Mouse (Mus musculus) myocyte (in vitro differentiated cells): ENCODE data around the gene Gm364. TPM values are rescaled to one million over a fixed set of nuclear protein-coding genes. Genes with fewer than 3 reads are reported as not detected.

Experiments used
- H3K27me3 ChIP-seq: one replicate; pipeline ENCODE4 v1.6.1; 2011; ENCODE audit not compliant: control insufficient read depth, insufficient read depth, insufficient read length
- H3K36me3 ChIP-seq: one replicate; pipeline ENCODE4 v1.6.1; 2011; ENCODE audit not compliant: control insufficient read depth, insufficient read depth
- H3K4me2 ChIP-seq: one replicate; pipeline ENCODE4 v1.6.1; 2011; ENCODE audit warnings: low read depth, control low read depth
- H3K4me3 ChIP-seq: one replicate; pipeline ENCODE4 v1.5.1; 2011; ENCODE audit warnings: mild to moderate bottlenecking, control low read depth, moderate library complexity
- H3K79me2 ChIP-seq: one replicate; pipeline ENCODE4 v1.6.1; 2011; ENCODE audit not compliant: control insufficient read depth, insufficient read depth
- H3ac ChIP-seq: one replicate; pipeline ENCODE4 v1.6.1; 2011; ENCODE audit not compliant: control insufficient read depth, insufficient read length
- CEBPB ChIP-seq: IDR thresholded peaks from 2 replicates; pipeline ENCODE4 v1.6.1; 2011; ENCODE audit warnings: mild to moderate bottlenecking, moderate library complexity; ENCODE audit not compliant: poor library complexity, insufficient read depth, severe bottlenecking
- E2F4 ChIP-seq: IDR thresholded peaks from one replicate; pipeline ENCODE4 v1.6.1; 2011; ENCODE audit warnings: mild to moderate bottlenecking, control low read depth, moderate library complexity; ENCODE audit not compliant: insufficient read depth
- MAX ChIP-seq: IDR thresholded peaks from one replicate; pipeline ENCODE4 v1.6.1; 2011; ENCODE audit warnings: low read depth, mild to moderate bottlenecking, control low read depth
- MYOD1 ChIP-seq, 3 experiments: IDR thresholded peaks; one replicate each; pipeline ENCODE4 v1.6.1; 2011; ENCODE audit warnings: control low read depth in 2 of 3, low read depth in 2 of 3, mild to moderate bottlenecking in 2 of 3, moderate library complexity in 1 of 3; ENCODE audit not compliant: insufficient read length in 2 of 3, control insufficient read depth in 1 of 3
- MYOG ChIP-seq, 3 experiments: IDR thresholded peaks; one replicate each; pipeline ENCODE4 v1.6.1; 2011; ENCODE audit warnings: control low read depth in 2 of 3, low read depth in 2 of 3, mild to moderate bottlenecking in 2 of 3; ENCODE audit not compliant: insufficient read length in 2 of 3, control insufficient read depth in 1 of 3, insufficient read depth in 1 of 3
- POLR2A ChIP-seq: IDR thresholded peaks from one replicate; pipeline ENCODE4 v1.6.1; 2011; ENCODE audit warnings: low read depth, mild to moderate bottlenecking, control low read depth, moderate library complexity; ENCODE audit not compliant: insufficient read length
- POLR2AphosphoS2 ChIP-seq: IDR thresholded peaks from one replicate; pipeline ENCODE4 v1.6.1; 2011; ENCODE audit warnings: low read depth, control low read depth; ENCODE audit not compliant: insufficient read length
- REST ChIP-seq: IDR thresholded peaks from one replicate; pipeline ENCODE4 v1.6.1; 2011; ENCODE audit warnings: mild to moderate bottlenecking, control low read depth, moderate library complexity; ENCODE audit not compliant: insufficient read depth, insufficient read length
- SRF ChIP-seq: IDR thresholded peaks from one replicate; pipeline ENCODE4 v1.6.1; 2011; ENCODE audit warnings: low read depth; ENCODE audit not compliant: control insufficient read depth, insufficient read length
- TCF12 ChIP-seq: IDR thresholded peaks from one replicate; pipeline ENCODE4 v1.6.1; 2011; ENCODE audit warnings: mild to moderate bottlenecking, control low read depth; ENCODE audit not compliant: poor library complexity, insufficient read depth, severe bottlenecking
- TCF3 ChIP-seq: IDR thresholded peaks from one replicate; pipeline ENCODE4 v1.6.1; 2011; ENCODE audit warnings: low read depth, control low read depth; ENCODE audit not compliant: insufficient read length
- USF1 ChIP-seq: IDR thresholded peaks from one replicate; pipeline ENCODE4 v1.6.1; 2011; ENCODE audit warnings: low read depth, mild to moderate bottlenecking, control low read depth, moderate library complexity
- polyA plus RNA-seq: library from polyadenylated mRNA; unstranded; fragments of >200 nt; fragmentation: generic; extraction: Trizol; gene quantifications from one replicate; pipeline ENCODE4 v1.2.1, GENCODE M21; 2012; ENCODE audit warnings: missing spikeins

Gene Gm364
- polyA plus RNA-seq, 1 experiment, result 0.29 TPM

GRCm38 (mm10) chrX:57393412-57393811 is 15.5 kb upstream of the Gm364 start:
- Histone ChIP-seq H3K4me2 (peak overlapping the region; percentile 61), H3K79me2 (peaks cover 22% of the 10 kb centered on the region), H3K4me3 (peak overlapping the region; percentile 85), H3ac (no peak overlapping the region), H3K36me3 (no peaks in the 10 kb centered on the region), H3K27me3 (no peaks in the 10 kb centered on the region)
- TF ChIP-seq CEBPB (no peak), MYOG (IDR thresholded peaks at IDR 0.05; ENCODE audit: control insufficient read depth in 1 of 3, insufficient read depth in 1 of 3, insufficient read length in 2 of 3, low read depth in 2 of 3) (no peak), REST (no peak)

GRCm38 (mm10) chrX:57401388-57401787 is 7.6 kb upstream of the Gm364 start:
- Histone ChIP-seq H3K79me2 (no peaks in the 10 kb centered on the region), H3ac (no peak overlapping the region), H3K27me3 (no peaks in the 10 kb centered on the region), H3K4me2 (no peak overlapping the region), H3K4me3 (no peak overlapping the region), H3K36me3 (no peaks in the 10 kb centered on the region)
- no peak for TF ChIP-seq TCF12
- no peak for TF ChIP-seq MYOG (IDR thresholded peaks at IDR 0.05; ENCODE audit: control insufficient read depth in 1 of 3, insufficient read depth in 1 of 3, insufficient read length in 2 of 3, low read depth in 2 of 3)
- no peak for TF ChIP-seq REST
- TF ChIP-seq USF1, result no peak

GRCm38 (mm10) chrX:57403651-57404050 is 5.3 kb upstream of the Gm364 start:
- H3K4me3 ChIP-seq, result no peak overlapping the region
- no peak overlapping the region for H3K4me2 ChIP-seq
- TF ChIP-seq POLR2AphosphoS2 (no peak), TCF12 (no peak), E2F4 (no peak), REST (no peak), MYOG (IDR thresholded peaks at IDR 0.05; ENCODE audit: control insufficient read depth in 1 of 3, insufficient read depth in 1 of 3, insufficient read length in 2 of 3, low read depth in 2 of 3) (no peak), TCF3 (no peak), USF1 (no peak), SRF (no peak), MYOD1 (IDR thresholded peaks at IDR 0.05; ENCODE audit: control insufficient read depth in 1 of 3, insufficient read length in 2 of 3, low read depth in 2 of 3) (no peak), MAX (no peak), POLR2A (no peak), CEBPB (no peak)
- H3ac ChIP-seq, result no peak overlapping the region
- H3K36me3 ChIP-seq, result no peaks in the 10 kb centered on the region
- no peaks in the 10 kb centered on the region for H3K79me2 ChIP-seq
- no peaks in the 10 kb centered on the region for H3K27me3 ChIP-seq

GRCm38 (mm10) chrX:57431610-57432009 is 22.7 kb downstream of the Gm364 start:
- H3K27me3 ChIP-seq, result no peaks in the 10 kb centered on the region
- H3K79me2 ChIP-seq, result no peaks in the 10 kb centered on the region
- no peak overlapping the region for H3ac ChIP-seq
- no peak overlapping the region for H3K4me2 ChIP-seq
- H3K36me3 ChIP-seq, result no peaks in the 10 kb centered on the region
- no peak for TF ChIP-seq SRF
- TF ChIP-seq MAX, result no peak
- TF ChIP-seq POLR2A, result no peak
- H3K4me3 ChIP-seq, result no peak overlapping the region

GRCm38 (mm10) chrX:57433897-57434296 is 24.9 kb downstream of the Gm364 start:
- no peaks in the 10 kb centered on the region for H3K79me2 ChIP-seq
- no peak overlapping the region for H3K4me3 ChIP-seq
- no peaks in the 10 kb centered on the region for H3K36me3 ChIP-seq
- no peaks in the 10 kb centered on the region for H3K27me3 ChIP-seq
- TF ChIP-seq TCF12 (no peak), CEBPB (no peak), MAX (no peak), REST (no peak), MYOD1 (IDR thresholded peaks at IDR 0.05; ENCODE audit: control insufficient read depth in 1 of 3, insufficient read length in 2 of 3, low read depth in 2 of 3) (no peak), POLR2A (no peak), TCF3 (no peak), POLR2AphosphoS2 (no peak), MYOG (IDR thresholded peaks at IDR 0.05; ENCODE audit: control insufficient read depth in 1 of 3, insufficient read depth in 1 of 3, insufficient read length in 2 of 3, low read depth in 2 of 3) (no peak), E2F4 (no peak), USF1 (no peak), SRF (no peak)
- no peak overlapping the region for H3K4me2 ChIP-seq
- no peak overlapping the region for H3ac ChIP-seq
